Mouse (Mus musculus): ENCODE results near the gene Rgma. TPM values are rescaled to one million over a fixed set of nuclear protein-coding genes. Genes with fewer than 3 reads are reported as not detected.

The Rgma gene
- polyA plus RNA-seq, 1 experiment from 2014 or later, result 38.6 TPM

GRCm38 (mm10) chr7:73377307-73377706, 2.0 kb downstream of the Rgma start:
- Histone ChIP-seq H3K9me3 (replicated peaks; ENCODE audit: control insufficient read depth, low read length, poor library complexity, severe bottlenecking) (no peaks in the 10 kb centered on the region), H3K4me2 (ENCODE audit: low read length) (peak overlapping the region; percentile 84), H3K9ac (ENCODE audit: low read depth, low read length) (peak overlapping the region; percentile 95), H3K27ac (ENCODE audit: low read length) (peak overlapping the region; percentile 97), H3K27me3 (ENCODE audit: control insufficient read depth, insufficient read depth, low read depth, low read length) (no peaks in the 10 kb centered on the region), H3K4me1 (ENCODE audit: control insufficient read depth, insufficient read depth, low read length) (peaks cover 43% of the 10 kb centered on the region), H3K4me3 (ENCODE audit: low read depth, low read length) (peak overlapping the region; percentile 84), H3K36me3 (ENCODE audit: control insufficient read depth, insufficient read depth, low read length) (no peaks in the 10 kb centered on the region)
- WGBS, result 7% methylated on average over 12 of the region's 12 CpGs
- ATAC-seq, result no peak

GRCm38 (mm10) chr7:73378034-73378433, 2.7 kb downstream of the Rgma start:
- H3K27me3 ChIP-seq (ENCODE audit: control insufficient read depth, insufficient read depth, low read depth, low read length), result no peaks in the 10 kb centered on the region
- no peaks in the 10 kb centered on the region for H3K36me3 ChIP-seq (ENCODE audit: control insufficient read depth, insufficient read depth, low read length)
- no peaks in the 10 kb centered on the region for H3K9me3 ChIP-seq (replicated peaks; ENCODE audit: control insufficient read depth, low read length, poor library complexity, severe bottlenecking)
- peak overlapping the region; percentile 97 for H3K27ac ChIP-seq (ENCODE audit: low read length)
- peaks cover 43% of the 10 kb centered on the region for H3K4me1 ChIP-seq (ENCODE audit: control insufficient read depth, insufficient read depth, low read length)
- H3K4me2 ChIP-seq (ENCODE audit: low read length), result peak overlapping the region; percentile 84
- H3K9ac ChIP-seq (ENCODE audit: low read depth, low read length), result peak overlapping the region; percentile 95
- ATAC-seq, result no peak
- 34% methylated on average over 6 of the region's 6 CpGs for WGBS
- peak overlapping the region; percentile 84 for H3K4me3 ChIP-seq (ENCODE audit: low read depth, low read length)

- H3K9ac ChIP-seq (ENCODE audit: low read depth, low read length), result no peak overlapping the region
- 0 out of 2 replicates have a peak overlapping the region, but pooled peaks have one; percentile 36 for H3K27ac ChIP-seq (ENCODE audit: low read length)
- H3K4me2 ChIP-seq (ENCODE audit: low read length), result peak overlapping the region; percentile 13
- ATAC-seq, result no peak
- H3K27me3 ChIP-seq (ENCODE audit: control insufficient read depth, insufficient read depth, low read depth, low read length), result no peaks in the 10 kb centered on the region
- no peak overlapping the region for H3K4me3 ChIP-seq (ENCODE audit: low read depth, low read length)
- H3K9me3 ChIP-seq (replicated peaks; ENCODE audit: control insufficient read depth, low read length, poor library complexity, severe bottlenecking), result no peaks in the 10 kb centered on the region
- H3K36me3 ChIP-seq (ENCODE audit: control insufficient read depth, insufficient read depth, low read length), result no peaks in the 10 kb centered on the region
- H3K4me1 ChIP-seq (ENCODE audit: control insufficient read depth, insufficient read depth, low read length), result peaks cover 37% of the 10 kb centered on the region
- WGBS, result 70% methylated on average over 7 of the region's 7 CpGs
Measured at GRCm38 (mm10) chr7:73382843-73383242, 7.5 kb downstream of the Rgma start.

GRCm38 (mm10) chr7:73388866-73389265, 13.6 kb downstream of the Rgma start:
- Histone ChIP-seq H3K27ac (ENCODE audit: low read length) (no peak overlapping the region), H3K9me3 (replicated peaks; ENCODE audit: control insufficient read depth, low read length, poor library complexity, severe bottlenecking) (no peaks in the 10 kb centered on the region), H3K27me3 (ENCODE audit: control insufficient read depth, insufficient read depth, low read depth, low read length) (no peaks in the 10 kb centered on the region), H3K4me1 (ENCODE audit: control insufficient read depth, insufficient read depth, low read length) (peaks cover 37% of the 10 kb centered on the region), H3K4me2 (ENCODE audit: low read length) (no peak overlapping the region), H3K9ac (ENCODE audit: low read depth, low read length) (no peak overlapping the region), H3K36me3 (ENCODE audit: control insufficient read depth, insufficient read depth, low read length) (no peaks in the 10 kb centered on the region), H3K4me3 (ENCODE audit: low read depth, low read length) (no peak overlapping the region)
- ATAC-seq, result no peak
- 62% methylated on average over 2 of the region's 2 CpGs for WGBS

- Histone ChIP-seq H3K9me3 (replicated peaks; ENCODE audit: control insufficient read depth, low read length, poor library complexity, severe bottlenecking) (no peaks in the 10 kb centered on the region), H3K27me3 (ENCODE audit: control insufficient read depth, insufficient read depth, low read depth, low read length) (no peaks in the 10 kb centered on the region), H3K9ac (ENCODE audit: low read depth, low read length) (peak overlapping the region; percentile 27; the same call in 1 of the 2 replicates), H3K4me3 (ENCODE audit: low read depth, low read length) (no peak overlapping the region; the same call in 1 of the 2 replicates), H3K4me2 (ENCODE audit: low read length) (peak overlapping the region; percentile 92), H3K36me3 (ENCODE audit: control insufficient read depth, insufficient read depth, low read length) (no peaks in the 10 kb centered on the region), H3K4me1 (ENCODE audit: control insufficient read depth, insufficient read depth, low read length) (peaks cover 37% of the 10 kb centered on the region), H3K27ac (ENCODE audit: low read length) (peak overlapping the region; percentile 85)
- ATAC-seq, result no peak
- 5% methylated on average over 9 of the region's 9 CpGs for WGBS
Measured at GRCm38 (mm10) chr7:73389419-73389818, 14.1 kb downstream of the Rgma start.

GRCm38 (mm10) chr7:73389871-73390294, 14.6 kb downstream of the Rgma start:
- no peaks in the 10 kb centered on the region for H3K9me3 ChIP-seq (replicated peaks; ENCODE audit: control insufficient read depth, low read length, poor library complexity, severe bottlenecking)
- no peak for ATAC-seq
- H3K27ac ChIP-seq (ENCODE audit: low read length), result peak overlapping the region; percentile 85
- 3% methylated on average over 15 of the region's 15 CpGs for whole genome bisulfite sequencing
- H3K4me1 ChIP-seq (ENCODE audit: control insufficient read depth, insufficient read depth, low read length), result peaks cover 41% of the 10 kb centered on the region
- peak overlapping the region; percentile 92 for H3K4me2 ChIP-seq (ENCODE audit: low read length)
- no peak overlapping the region; the same call in 1 of the 2 replicates for H3K9ac ChIP-seq (ENCODE audit: low read depth, low read length)
- no peaks in the 10 kb centered on the region for H3K27me3 ChIP-seq (ENCODE audit: control insufficient read depth, insufficient read depth, low read depth, low read length)
- no peaks in the 10 kb centered on the region for H3K36me3 ChIP-seq (ENCODE audit: control insufficient read depth, insufficient read depth, low read length)
- H3K4me3 ChIP-seq (ENCODE audit: low read depth, low read length), result peak overlapping the region; percentile 9; the same call in 1 of the 2 replicates

- H3K9ac ChIP-seq (ENCODE audit: low read depth, low read length), result peak overlapping the region; percentile 73
- 2% methylated on average over 18 of the region's 18 CpGs for WGBS
- no peaks in the 10 kb centered on the region for H3K9me3 ChIP-seq (replicated peaks; ENCODE audit: control insufficient read depth, low read length, poor library complexity, severe bottlenecking)
- peak; percentile 22; the same call in 1 of the 2 replicates for ATAC-seq
- no peaks in the 10 kb centered on the region for H3K36me3 ChIP-seq (ENCODE audit: control insufficient read depth, insufficient read depth, low read length)
- peaks cover 42% of the 10 kb centered on the region for H3K4me1 ChIP-seq (ENCODE audit: control insufficient read depth, insufficient read depth, low read length)
- no peaks in the 10 kb centered on the region for H3K27me3 ChIP-seq (ENCODE audit: control insufficient read depth, insufficient read depth, low read depth, low read length)
- peak overlapping the region; percentile 61 for H3K4me3 ChIP-seq (ENCODE audit: low read depth, low read length)
- H3K27ac ChIP-seq (ENCODE audit: low read length), result peak overlapping the region; percentile 85
- H3K4me2 ChIP-seq (ENCODE audit: low read length), result peak overlapping the region; percentile 92
Measured at GRCm38 (mm10) chr7:73390426-73391001, 15.2 kb downstream of the Rgma start.

GRCm38 (mm10) chr7:73391002-73391517, 15.8 kb downstream of the Rgma start:
- Histone ChIP-seq H3K27me3 (ENCODE audit: control insufficient read depth, insufficient read depth, low read depth, low read length) (no peaks in the 10 kb centered on the region), H3K36me3 (ENCODE audit: control insufficient read depth, insufficient read depth, low read length) (no peaks in the 10 kb centered on the region), H3K9me3 (replicated peaks; ENCODE audit: control insufficient read depth, low read length, poor library complexity, severe bottlenecking) (no peaks in the 10 kb centered on the region), H3K9ac (ENCODE audit: low read depth, low read length) (peak overlapping the region; percentile 73), H3K27ac (ENCODE audit: low read length) (peak overlapping the region; percentile 85), H3K4me2 (ENCODE audit: low read length) (peak overlapping the region; percentile 92), H3K4me3 (ENCODE audit: low read depth, low read length) (peak overlapping the region; percentile 61), H3K4me1 (ENCODE audit: control insufficient read depth, insufficient read depth, low read length) (peaks cover 42% of the 10 kb centered on the region)
- WGBS, result 0% methylated on average over 18 of the region's 42 CpGs
- ATAC-seq, result peak; percentile 79
